Mouse (Mus musculus) megakaryocyte progenitor cell, adult 5-6 weeks (primary cell): ENCODE results near the gene Gm16253. TPM values are rescaled to one million over a fixed set of nuclear protein-coding genes. Genes with fewer than 3 reads are reported as not detected.

Source experiments
- ATAC-seq: replicated peaks from 2 replicates; pipeline ENCODE4 v1.8.0; 2016; ENCODE audit warnings: mild to moderate bottlenecking, moderate TSS enrichment, inconsistent platforms; ENCODE audit not compliant: poor library complexity
- total RNA-seq, 2 experiments: library from RNA; stranded (forward) in 1 of 2; stranded (reverse) in 1 of 2; fragments of 157-497, 149-512 nt in 1 of 2; fragments of 200-1000 nt in 1 of 2; gene quantifications; 2 replicates each; pipeline versions ENCODE4 v1.2.3 to v1.2.4; 2015 to 2017

Gm16253 gene
- total RNA-seq, 2 experiments from 2014 or later = not detected

DNA sequence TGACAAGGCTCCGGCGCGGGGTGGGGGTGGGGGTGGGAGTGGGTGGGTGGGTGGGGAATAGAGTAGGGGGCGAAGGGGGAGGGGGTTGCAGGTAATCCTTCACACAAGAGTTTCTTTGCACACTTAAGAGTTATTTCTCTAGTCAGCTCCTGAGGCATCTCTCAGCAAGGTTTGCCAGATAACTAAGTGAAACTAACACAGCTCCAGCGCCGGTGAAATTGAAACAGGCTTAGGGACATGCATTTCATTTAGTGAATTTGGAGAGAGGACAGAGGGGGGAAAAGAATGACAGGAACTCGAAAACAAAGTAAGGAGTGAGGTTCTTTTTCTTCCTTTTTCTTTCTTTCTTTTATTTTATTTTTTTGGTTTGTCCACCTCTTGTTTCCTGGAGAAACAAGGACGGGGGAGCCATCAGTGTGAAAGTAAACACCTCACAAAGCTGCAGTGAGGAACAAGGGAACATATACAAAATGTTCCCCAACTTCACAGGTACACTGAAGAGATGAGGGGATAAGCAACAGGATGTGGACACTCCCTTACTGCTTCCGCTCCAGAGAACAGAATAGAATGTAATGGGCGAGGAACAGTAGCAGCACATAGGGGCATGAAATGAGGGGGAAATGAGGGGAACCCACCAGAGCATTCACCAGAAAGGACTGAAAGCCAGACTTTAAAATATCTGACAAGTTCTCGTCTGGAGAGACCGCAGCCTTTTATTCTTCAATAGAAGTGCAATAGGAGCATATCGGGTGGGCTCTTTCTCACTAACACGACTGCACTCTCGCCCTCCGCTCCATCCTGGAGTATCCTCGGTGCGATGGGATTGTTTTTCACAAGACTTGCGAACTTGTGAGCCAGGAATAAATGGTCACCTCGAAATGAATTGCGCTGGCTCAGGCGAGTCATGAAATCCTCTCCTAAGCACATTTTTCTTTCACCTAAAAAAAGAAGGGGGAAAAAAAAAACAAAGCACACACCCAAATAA, 19.8 kb upstream of the Gm16253 start:
- ATAC-seq = no peak

DNA sequence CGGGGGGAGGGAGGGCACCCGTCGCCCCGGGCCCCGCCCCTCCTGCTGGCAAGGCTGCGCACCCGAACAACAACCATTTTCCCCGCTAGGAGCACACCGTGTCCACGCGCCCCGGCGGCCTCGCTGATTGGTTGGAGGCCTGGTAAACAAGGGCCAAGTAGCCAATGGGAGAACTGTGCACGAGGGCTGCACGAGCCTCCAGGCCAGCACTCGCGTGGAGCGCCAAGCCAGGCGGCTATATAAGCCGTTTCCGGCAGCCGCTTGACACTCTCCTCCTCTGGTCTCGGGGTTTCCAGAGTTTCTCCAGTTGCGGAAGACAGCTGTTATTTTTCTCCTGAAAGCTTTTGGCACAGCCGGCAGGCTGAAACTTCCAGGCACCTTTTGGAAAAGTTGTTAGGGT, 19.1 kb upstream of the Gm16253 start, which contains the start of gene Txnip:
Gene Txnip (plus strand): TSS at position 264 of the 400 bp plus-strand sequence.
- peak; percentile 87 for ATAC-seq

DNA sequence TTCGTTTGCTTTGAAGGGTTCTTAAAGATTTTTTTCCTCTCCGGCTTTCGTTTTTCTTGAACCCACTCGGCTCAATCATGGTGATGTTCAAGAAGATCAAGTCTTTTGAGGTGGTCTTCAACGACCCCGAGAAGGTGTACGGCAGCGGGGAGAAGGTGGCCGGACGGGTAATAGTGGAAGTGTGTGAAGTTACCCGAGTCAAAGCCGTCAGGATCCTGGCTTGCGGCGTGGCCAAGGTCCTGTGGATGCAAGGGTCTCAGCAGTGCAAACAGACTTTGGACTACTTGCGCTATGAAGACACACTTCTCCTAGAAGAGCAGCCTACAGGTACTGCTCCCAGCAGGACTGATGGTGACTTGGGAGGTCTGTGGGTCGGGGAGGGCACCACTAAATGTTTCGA, 18.6 kb upstream of the Gm16253 start:
- no peak for ATAC-seq

DNA sequence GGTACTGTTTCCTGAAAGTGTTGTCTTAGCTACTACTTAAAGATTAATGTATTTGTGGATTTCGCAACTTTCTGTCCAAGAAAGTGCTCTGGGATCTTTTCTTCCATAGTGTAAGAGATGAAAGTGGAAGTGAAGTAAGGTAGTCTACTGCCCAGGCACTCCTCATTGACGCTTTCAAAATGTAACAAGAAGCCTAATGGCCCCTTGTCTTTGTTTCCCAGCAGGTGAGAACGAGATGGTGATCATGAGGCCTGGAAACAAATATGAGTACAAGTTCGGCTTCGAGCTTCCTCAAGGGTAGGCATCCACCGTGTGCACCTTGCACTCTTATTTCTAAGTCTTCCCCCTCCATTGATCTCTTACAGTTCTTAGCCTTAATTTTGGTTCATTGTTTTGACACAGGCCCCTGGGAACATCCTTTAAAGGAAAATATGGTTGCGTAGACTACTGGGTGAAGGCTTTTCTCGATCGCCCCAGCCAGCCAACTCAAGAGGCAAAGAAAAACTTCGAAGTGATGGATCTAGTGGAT, 18.1 kb upstream of the Gm16253 start:
- no peak for ATAC-seq

DNA sequence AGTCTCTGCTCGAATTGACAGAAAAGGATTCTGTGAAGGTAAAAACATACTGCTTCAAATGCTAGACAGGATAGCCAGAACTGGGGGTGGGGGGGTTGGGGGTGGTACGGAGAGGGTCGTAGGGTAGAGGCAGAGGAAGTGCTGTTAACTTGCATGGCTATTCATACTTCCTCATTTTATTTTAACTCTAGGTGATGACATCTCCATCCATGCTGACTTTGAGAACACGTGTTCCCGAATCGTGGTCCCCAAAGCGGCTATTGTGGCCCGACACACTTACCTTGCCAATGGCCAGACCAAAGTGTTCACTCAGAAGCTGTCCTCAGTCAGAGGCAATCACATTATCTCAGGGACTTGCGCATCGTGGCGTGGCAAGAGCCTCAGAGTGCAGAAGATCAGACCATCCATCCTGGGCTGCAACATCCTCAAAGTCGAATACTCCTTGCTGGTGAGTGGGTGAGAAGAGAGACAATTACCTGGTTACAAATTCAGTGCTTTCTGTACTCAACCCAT, 17.3 kb upstream of the Gm16253 start:
- no peak for ATAC-seq

DNA sequence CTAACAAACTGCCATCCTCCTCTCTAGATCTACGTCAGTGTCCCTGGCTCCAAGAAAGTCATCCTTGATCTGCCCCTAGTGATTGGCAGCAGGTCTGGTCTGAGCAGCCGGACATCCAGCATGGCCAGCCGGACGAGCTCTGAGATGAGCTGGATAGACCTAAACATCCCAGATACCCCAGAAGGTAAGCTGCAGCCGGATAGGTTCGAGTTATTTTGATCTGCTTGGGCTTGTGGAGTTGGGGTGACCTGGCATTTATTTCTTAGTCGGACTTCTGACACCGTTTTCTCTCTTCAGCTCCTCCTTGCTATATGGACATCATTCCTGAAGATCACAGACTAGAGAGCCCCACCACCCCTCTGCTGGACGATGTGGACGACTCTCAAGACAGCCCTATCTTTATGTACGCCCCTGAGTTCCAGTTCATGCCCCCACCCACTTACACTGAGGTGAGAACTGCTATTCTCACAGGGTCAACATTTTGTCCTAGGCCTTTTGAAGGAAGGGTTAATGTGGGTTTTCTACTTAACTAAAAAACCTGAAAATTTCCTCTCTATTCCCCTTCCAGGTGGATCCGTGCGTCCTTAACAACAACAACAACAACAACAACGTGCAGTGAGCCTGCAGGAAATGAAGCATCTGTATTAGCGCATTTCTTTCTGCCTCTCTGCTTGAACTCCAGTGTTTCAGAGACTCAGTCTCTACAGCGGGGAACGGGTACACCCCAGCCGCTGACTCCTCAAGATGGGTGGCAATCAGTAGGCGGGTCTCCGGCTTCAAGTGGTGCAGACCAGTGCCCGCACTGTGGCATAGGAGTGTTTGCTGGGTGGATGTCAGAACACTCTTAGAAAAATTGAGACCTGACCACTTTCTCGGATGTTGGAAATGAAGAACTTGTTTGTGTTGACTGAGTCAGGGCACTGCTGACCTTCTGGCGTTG, 16.6 kb upstream of the Gm16253 start:
- no peak for ATAC-seq

DNA sequence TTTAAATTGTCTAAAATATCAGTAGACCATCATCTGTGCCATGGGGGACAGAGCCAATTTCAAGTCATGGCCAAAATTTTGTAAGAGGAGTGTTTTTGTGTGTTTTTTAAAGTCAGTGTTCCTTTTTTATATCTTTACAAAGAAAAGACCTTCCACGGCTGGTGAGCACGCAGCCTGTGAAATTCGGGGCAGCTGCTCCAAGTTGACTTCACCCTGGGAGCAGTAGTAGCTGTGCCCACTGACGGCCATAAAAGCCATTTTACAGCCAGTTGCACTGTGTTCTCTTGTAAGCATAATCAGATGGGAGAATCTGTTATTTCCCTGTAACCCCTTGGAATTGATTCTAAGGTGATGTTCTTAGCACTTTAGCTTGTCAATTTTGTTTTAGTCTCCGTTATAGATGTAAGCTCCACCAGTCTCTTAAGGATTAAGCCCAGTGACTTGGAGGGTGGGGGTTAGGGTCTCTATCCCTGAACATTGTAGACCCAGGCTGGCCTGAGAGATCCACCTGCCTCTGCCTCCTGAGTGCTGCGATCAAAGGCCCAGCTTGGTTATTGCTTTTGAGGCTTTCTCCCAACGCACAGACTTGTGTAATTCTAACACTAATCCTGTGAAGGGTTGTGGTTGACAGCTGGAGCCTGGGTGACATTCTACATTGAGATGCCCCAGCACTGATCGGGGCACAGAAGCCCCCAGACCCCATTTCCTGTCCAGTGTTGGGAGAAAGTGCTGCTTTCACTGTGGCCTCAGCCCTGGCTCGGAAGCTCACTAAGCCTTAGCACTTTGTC, 15.7 kb upstream of the Gm16253 start:
- ATAC-seq = no peak

DNA sequence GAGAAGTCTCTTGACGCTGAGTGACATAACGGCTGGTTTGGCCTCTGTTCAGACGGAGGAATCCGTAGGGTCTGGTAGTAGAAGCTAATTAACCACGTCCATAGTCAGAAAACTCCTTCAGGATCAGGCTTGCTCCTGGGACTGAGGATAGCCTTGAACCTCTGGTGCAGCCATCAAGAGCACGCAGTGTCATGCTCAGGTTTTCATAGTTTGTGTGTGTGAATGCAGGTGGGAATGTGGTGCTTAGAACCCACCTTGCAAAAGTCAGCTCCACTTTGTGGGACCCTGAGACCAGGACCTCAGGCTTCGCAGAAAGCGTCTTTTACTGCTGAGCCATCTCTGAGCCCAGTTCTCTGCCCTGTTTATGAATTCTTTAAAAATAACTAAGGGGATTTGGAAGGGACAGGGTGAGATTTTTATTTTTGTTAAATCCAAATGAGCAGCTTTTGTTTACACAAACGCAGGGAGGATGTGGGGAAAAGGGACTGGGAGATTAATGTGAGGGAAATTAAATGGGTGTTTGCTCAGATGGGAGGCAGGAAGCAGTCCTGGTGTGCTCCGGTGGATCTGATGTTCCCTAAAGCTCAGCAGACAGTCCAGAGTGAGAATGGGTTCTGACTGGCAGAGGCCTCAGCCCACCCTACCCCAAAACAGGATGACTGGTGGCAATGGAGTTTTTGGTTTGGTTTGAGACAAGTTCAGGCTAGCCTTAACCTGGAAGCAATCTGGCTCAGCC, 14.7 kb upstream of the Gm16253 start:
- no peak for ATAC-seq

DNA sequence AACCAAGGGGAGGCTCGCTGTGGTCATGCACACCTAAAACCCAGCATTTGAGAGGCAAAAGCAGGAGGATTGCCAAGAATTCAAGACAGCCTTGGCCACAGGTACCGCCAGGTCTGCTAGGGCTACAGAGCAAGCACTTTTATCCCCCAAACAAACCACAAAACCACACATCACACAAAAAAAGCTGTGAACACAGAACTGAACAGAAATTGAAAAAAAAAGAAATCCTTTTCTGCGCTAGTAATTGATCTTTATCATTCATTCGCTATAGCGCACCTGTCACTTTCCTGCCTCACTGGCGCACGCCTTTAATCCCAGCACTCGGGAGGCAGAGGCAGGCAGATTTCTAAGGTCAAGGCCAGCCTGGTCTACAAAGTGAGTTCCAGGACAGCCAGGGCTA, 13.5 kb upstream of the Gm16253 start:
- ATAC-seq = no peak

DNA sequence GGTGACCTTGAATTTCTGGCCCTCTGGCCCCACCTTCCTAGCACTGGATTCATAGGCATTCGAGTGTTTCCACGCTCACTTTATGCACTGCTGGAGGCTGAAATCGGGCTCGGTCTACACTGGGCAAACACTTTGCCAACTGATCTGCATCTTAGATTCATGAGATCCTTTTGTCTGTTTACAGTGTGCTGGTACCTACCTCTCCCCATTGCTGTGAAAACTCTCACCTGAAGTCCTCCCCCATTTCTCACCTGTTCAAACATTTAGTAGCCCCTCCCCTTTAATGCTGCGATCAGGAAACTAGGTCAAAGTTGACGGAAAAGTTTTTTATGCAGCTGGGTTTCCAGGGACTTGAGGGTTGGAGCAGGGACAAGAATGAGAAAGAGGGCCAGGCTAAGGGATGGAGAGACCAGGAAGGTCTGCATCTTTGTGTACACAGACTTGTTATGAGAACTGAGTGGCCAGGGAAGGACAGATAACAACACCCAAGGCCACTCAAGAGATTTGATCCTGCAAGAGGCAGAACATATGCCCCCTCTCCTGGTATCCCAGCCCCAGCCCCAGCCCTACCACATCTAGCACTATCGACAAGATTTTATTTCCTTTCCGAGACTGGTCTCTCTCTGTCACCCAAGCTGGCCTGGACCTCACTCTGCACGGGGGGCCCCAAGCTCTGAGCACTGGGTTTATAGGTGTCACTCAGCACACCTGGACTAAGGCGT, 12.7 kb upstream of the Gm16253 start:
- ATAC-seq = peak; percentile 2; the same call in 1 of the 2 replicates

DNA sequence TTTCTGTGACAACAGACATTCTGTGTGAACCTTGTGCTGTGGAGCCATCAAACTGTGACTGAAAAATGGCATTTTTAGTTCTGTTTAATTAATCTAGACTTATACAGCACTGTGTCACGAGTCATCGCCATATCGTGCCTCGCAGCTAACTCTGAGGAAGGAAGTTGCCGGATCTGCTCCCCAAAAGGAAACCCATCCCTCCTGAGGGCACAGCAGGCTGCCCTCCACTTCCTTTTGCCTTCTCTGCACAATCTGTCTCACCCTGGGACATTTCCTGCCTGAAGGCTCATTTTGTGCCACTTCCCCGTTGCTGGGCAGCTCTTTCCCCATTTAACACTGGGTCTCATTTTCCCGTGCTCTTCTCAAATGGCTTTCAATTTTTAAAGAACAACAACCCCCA, 12.2 kb upstream of the Gm16253 start:
- ATAC-seq = peak; percentile 84

DNA sequence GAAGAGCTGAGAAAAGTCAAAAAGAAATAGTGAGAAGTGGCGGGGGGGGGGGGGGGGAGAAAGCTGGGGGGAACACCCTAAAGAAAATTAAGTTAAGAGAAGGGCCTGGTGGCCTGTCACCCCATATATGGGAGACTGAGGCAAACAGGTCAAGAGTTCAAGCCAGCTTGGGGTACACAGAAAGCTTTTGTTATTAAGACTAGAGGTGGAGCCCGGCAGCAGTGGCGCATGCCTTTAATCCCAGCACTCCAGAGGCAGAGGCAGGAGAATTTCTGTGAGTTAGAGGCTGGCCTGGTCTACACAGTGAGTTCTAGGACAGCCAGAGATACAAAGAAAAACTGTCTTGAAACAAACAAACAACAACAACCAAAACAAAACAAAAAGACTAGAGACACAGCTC, 11.7 kb upstream of the Gm16253 start:
- no peak for ATAC-seq

DNA sequence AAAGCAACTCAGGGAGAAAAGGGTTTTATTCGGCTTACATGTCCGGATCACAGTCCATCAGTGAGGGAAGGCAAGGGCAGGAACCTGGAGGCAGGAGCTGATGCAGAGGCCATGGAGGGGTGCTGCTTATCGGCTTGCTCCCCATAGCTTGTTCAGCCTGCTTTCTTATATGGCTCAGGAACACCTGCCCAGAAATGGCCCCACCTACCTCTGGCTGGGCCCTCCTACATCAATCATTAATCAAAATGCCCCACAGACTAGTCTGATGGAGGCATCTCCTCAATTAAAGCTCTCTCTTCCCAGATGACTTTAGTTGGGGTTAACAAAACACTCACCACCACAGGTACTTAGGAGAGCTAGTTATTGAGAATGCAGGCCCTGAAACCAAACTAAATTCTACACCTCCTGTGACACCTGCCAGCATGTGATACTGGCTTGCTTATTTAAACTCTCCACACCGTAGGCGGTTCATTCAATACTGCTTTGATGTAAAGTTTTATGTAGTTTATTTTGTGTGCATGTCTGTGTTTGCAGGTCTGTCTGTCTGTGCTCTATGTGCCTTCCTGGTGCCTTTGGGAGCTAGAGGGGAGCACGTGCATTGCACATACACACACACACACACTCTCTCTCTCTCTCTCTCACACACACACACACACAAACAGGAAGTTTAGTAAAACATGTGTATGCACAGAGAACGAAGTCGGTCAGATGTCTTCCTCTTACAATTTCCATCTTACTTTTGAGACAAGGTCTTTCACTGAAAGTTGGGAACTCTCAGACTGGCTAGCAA, 9.9 kb upstream of the Gm16253 start:
- ATAC-seq = no peak

DNA sequence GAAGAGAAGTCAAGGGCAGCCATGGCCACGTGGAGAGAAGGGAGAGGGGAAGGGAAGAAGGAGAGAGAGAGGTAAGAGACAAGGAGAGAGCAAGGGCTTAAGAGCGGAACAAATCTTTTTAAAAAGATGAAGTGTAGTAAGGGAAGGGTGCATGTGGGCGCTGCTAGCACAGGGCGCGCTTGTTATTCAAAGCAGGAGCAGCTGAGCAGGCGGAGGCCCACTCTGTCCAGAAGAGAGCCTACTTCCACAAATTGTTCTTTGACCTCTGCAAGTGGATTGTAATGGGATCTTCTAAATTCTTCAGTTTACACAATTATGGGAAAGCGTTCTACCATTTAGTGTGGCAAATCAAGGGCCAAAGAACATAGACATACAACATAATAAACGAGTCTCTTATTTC, 8.2 kb upstream of the Gm16253 start:
- no peak for ATAC-seq

DNA sequence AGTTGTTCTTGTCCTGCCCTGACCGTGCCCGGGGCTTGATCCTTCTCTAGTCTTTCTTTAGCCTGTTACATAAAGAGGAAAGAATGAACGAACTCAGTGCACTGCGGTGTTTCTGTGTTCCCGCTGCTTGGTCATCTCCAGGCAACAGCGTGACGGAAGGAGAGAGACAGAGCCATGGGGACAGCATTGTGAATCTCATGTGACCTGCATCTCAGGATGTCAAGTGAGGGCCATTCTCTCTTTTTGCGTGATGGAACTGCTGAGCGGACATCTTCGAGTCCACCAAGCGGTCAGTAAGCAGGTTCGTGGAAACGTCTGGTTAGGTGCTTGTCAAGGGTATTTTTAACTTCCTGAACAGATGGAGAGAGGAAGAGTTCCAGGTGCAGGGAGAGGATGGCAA, 7.3 kb upstream of the Gm16253 start:
- ATAC-seq = no peak

DNA sequence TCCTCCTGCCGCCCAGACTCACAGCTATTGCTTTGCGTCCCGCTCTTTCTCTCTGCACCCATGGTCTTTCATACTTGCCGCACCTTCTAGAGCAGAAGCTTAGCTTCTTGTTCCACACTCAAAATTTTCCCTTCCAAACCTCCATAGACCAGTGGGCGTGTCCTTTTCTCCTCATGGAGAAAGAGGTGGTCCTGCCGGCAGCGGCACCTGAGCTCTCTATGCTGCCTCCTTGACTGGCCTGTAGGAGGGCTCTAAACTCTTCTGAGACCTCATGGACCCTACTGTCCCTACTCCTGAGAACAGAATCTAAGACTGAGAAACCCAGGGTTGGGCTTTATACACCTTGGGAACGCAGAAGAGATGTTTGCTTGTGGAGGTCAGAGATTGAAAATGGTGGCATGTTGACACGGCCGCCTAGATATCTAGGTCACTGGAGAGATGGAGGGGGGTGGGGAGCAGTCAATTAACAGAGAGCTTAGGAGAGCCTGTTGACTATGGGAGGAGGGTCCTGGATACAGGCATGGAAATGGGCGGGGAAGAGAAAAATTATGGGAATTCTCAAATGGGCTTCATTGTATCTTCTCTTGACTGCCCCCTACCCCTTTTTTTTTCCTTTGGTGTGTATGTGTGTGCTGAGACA, 6.7 kb upstream of the Gm16253 start:
- ATAC-seq = no peak

DNA sequence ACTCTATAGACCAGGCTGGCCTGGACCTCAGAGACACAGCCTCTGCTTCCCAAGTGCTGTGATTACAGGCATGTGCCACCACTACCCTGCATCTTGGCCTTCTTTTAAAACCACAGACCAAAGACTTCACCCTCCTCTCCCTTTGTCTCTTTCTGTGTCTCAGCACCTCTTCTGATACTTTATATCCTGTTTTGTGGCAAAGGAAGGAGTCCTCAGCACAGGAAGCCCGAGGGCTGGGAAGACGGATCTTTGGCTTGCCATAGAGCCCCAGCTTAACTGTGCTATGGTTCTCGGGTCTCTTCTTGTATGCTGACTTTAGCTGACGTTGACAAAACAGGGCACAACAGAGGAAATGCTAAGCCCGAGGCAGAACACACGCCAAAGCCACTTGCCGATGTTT, 6.1 kb upstream of the Gm16253 start:
- no peak for ATAC-seq

DNA sequence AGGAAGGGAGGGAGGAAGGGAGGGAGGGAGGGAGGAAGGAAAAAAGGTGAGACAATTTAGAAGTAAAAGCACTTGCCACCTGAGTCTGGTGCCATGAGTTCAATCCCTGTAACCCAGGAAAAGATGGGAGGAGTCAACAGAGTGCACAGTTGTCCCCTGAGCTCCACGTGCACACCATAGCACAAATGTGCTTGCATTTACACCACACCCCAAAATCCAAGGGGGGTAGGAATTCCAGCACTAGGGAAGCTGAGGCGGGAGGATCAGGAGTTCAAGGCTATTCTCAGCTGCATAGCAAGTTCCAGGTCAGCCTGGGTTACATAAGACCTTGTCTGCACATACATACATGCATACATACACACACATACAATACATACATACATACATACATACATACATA, 5.4 kb upstream of the Gm16253 start:
- ATAC-seq = no peak
